Comparison of ENCODE assay signal across 19 mouse cellular contexts in the genomic region with DNA sequence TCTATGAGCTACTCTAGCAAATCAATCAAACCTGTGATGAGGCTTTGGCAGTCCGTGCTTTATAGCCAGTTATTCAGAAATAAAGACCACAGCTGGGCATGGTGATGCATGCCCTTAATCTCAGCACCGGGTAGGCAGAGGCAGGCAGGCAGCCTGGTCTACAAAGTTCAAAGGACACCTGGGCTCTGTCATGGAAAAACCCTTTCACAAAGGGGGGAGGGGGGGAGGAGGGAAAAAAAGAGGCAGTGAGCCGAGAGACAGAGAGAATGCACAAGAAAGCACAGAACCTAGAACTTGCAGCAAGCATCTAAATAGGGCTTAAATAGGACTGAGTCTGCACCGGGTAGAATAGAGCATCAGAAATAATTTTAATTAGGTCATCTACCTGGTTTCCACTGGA. TPM values are rescaled to one million over a fixed set of nuclear protein-coding genes. Genes with fewer than 3 reads are reported as not detected.
DNase-seq lines count a peak whose midpoint lies in the region; TF ChIP-seq lines count a peak whose summit lies in the region.
"Had no signal": no experiment of that assay in that cellular context is flagged by ENCODE, and none has a peak within 500 bp of the region (broad histone marks: within the 10 kb centered on the region; RNA-seq: fewer than 3 reads in every experiment).

No protein-coding gene starts in this region.

- no peak overlapping the region for H3K4me3 ChIP-seq in CH12.LX (replicated peaks in 1 of 3; ENCODE audit: low read depth in 2 of 3, low read length in 2 of 3, poor library complexity in 1 of 3)
- H3K4me3 ChIP-seq: embryonic facial prominence, embryonic 12.5 days; forebrain, embryonic 15.5 days; heart, embryonic 15.5 days; hindbrain, embryonic 13.5 days had no signal

- H3K79me2 ChIP-seq in CH12.LX (replicated peaks; ENCODE audit: control insufficient read depth, extremely low read depth, insufficient read depth, poor library complexity, severe bottlenecking) = peaks cover 58% of the 10 kb centered on the region

- TF ChIP-seq EP300 in CH12.LX (IDR thresholded peaks at IDR 0.05; ENCODE audit: low read length) = peak; percentile 65

- DNase-seq in thymus, postnatal 0 days (ENCODE audit: low spot score) = peak; percentile 42
- DNase-seq in thymus, adult 18-20 months = no peak
- peak; percentile 75 for DNase-seq in CH12.LX (ENCODE audit: extremely low read depth)
- DNase-seq in naive thymus-derived CD4-positive, alpha-beta T cell, adult 2 months (ENCODE audit: low read depth) = peak; percentile 48
- no peak for DNase-seq in left cerebral cortex, adult 11 months (ENCODE audit: low spot score)
- DNase-seq in layer of hippocampus, adult 9-10 months (ENCODE audit: low spot score) = no peak
- DNase-seq: adrenal gland, postnatal 14 days; cerebellum, adult 11-12 months; cerebellum, adult 9-10 months; cerebellum, postnatal 25 days; gastrocnemius, postnatal 36 days; heart, adult 18-20 months; heart, postnatal 14 days had no signal

- dilution Hi-C loops in CH12.LX (cut with MboI; ENCODE audit: extremely low pct_ligation_motif_present, extremely low pct_unique_long_range_greater_than_20kb, low sequenced_read_pairs) = no loop called here

- in situ Hi-C loops in CH12.LX (cut with MboI; ENCODE audit: low pct_ligation_motif_present, low pct_unique_long_range_greater_than_20kb, low sequenced_read_pairs) = loop anchor here (25.0 kb wide), 1 partner anchor 116 kb away; no protein-coding TSS in a partner anchor

- peaks cover 5 to 24% of the 10 kb centered on the region in 2 experiments for H3K36me3 ChIP-seq in CH12.LX (replicated peaks in 1 of 2; ENCODE audit: control insufficient read depth in 1 of 2, insufficient read depth in 1 of 2, low read length in 1 of 2)
- H3K36me3 ChIP-seq: forebrain, embryonic 15.5 days had no signal

- no peak for TF ChIP-seq RAD21 in CH12.LX (IDR thresholded peaks at IDR 0.05; ENCODE audit: low read depth, low read length)

- no peak for TF ChIP-seq CTCF in CH12.LX (conservative IDR thresholded peaks at IDR 0.05 in 1 of 2, IDR thresholded peaks at IDR 0.05 in 1 of 2; ENCODE audit: low read depth in 2 of 2, low read length in 2 of 2)

- peaks cover 4% of the 10 kb centered on the region for H3K9me3 ChIP-seq in CH12.LX (replicated peaks; ENCODE audit: low read length)
- H3K9me3 ChIP-seq: forebrain, embryonic 15.5 days; heart, embryonic 15.5 days had no signal

- no peak overlapping the region; the same call in 1 of the 2 replicates for H3K27ac ChIP-seq in CH12.LX (ENCODE audit: insufficient read depth, low read depth)
- H3K27ac ChIP-seq: embryonic facial prominence, embryonic 12.5 days; forebrain, embryonic 15.5 days; heart, embryonic 15.5 days; hindbrain, embryonic 13.5 days; hindbrain, postnatal 0 days had no signal

- peaks cover 2 to 59% of the 10 kb centered on the region in 2 experiments; a peak in 2 of 4 replicates for H3K4me1 ChIP-seq in CH12.LX (ENCODE audit: control insufficient read depth in 1 of 2, insufficient read depth in 2 of 2)
- H3K4me1 ChIP-seq: embryonic facial prominence, embryonic 12.5 days; forebrain, embryonic 15.5 days; hindbrain, embryonic 13.5 days had no signal

- H3K4me2 ChIP-seq in CH12.LX (ENCODE audit: insufficient read depth, low read depth, poor library complexity, severe bottlenecking) = peak overlapping the region; percentile 41; the same call in 1 of the 2 replicates
- H3K4me2 ChIP-seq: embryonic facial prominence, embryonic 12.5 days; forebrain, embryonic 15.5 days; heart, embryonic 11.5 days; heart, embryonic 15.5 days; hindbrain, embryonic 13.5 days had no signal

- TF ChIP-seq POLR2A in CH12.LX (IDR thresholded peaks at IDR 0.05; ENCODE audit: low read depth, low read length) = no peak

- no peaks in the 10 kb centered on the region for H3K27me3 ChIP-seq in CH12.LX (replicated peaks)
- H3K27me3 ChIP-seq: embryonic facial prominence, embryonic 12.5 days; forebrain, embryonic 15.5 days; heart, embryonic 15.5 days; hindbrain, embryonic 13.5 days had no signal

- no peak overlapping the region; the same call in 1 of the 2 replicates for H3K9ac ChIP-seq in CH12.LX (ENCODE audit: insufficient read depth, low read depth)
- H3K9ac ChIP-seq: embryonic facial prominence, embryonic 12.5 days; forebrain, embryonic 15.5 days; heart, embryonic 15.5 days; hindbrain, embryonic 13.5 days had no signal

TF ChIP-seq in CH12.LX, 34 proteins besides CTCF, POLR2A, EP300 and RAD21:
- TF ChIP-seq MAFK (IDR thresholded peaks at IDR 0.05; ENCODE audit: insufficient replicate concordance, low read length) = no peak
- no peak for TF ChIP-seq KAT2A (IDR thresholded peaks at IDR 0.05; ENCODE audit: insufficient replicate concordance, low read length)
- no peak for TF ChIP-seq ELF1 (IDR thresholded peaks at IDR 0.05; ENCODE audit: low read depth, low read length)
- TF ChIP-seq ZC3H11A (IDR thresholded peaks at IDR 0.05; ENCODE audit: low read depth, low read length) = no peak
- TF ChIP-seq IRF4 (IDR thresholded peaks at IDR 0.05; ENCODE audit: low read depth, low read length) = peak; percentile 48; the same call in 1 of the 2 replicates
- TF ChIP-seq RCOR1 (conservative IDR thresholded peaks at IDR 0.05; ENCODE audit: low read depth, low read length) = no peak
- TF ChIP-seq TCF12 (IDR thresholded peaks at IDR 0.05; ENCODE audit: low read depth, low read length) = peak; percentile 76
- TF ChIP-seq ZMIZ1 (IDR thresholded peaks at IDR 0.05; ENCODE audit: low read depth, low read length) = no peak
- TF ChIP-seq MAZ (IDR thresholded peaks at IDR 0.05; ENCODE audit: low read depth, low read length) = peak; percentile 76
- no peak for TF ChIP-seq SMC3 (IDR thresholded peaks at IDR 0.05; ENCODE audit: low read depth, low read length)
- no peak for TF ChIP-seq NELFE (IDR thresholded peaks at IDR 0.05; ENCODE audit: low read depth, low read length)
- TF ChIP-seq MAX (IDR thresholded peaks at IDR 0.05; ENCODE audit: low read length) = no peak
- no peak for TF ChIP-seq POLR2AphosphoS2 (IDR thresholded peaks at IDR 0.05; ENCODE audit: low read depth, low read length)
- no peak for TF ChIP-seq UBTF (IDR thresholded peaks at IDR 0.05; ENCODE audit: low read depth, low read length)
- TF ChIP-seq SIN3A (IDR thresholded peaks at IDR 0.05; ENCODE audit: low read length) = 0 out of 2 replicates have a peak, but pooled peaks have one; percentile 20
- TF ChIP-seq CHD1 (IDR thresholded peaks at IDR 0.05; ENCODE audit: low read depth, low read length) = no peak
- no peak for TF ChIP-seq JUND (conservative IDR thresholded peaks at IDR 0.05; ENCODE audit: low read depth, low read length)
- no peak for TF ChIP-seq TBP (conservative IDR thresholded peaks at IDR 0.05; ENCODE audit: low read depth, low read length)
- TF ChIP-seq E2F4 (IDR thresholded peaks at IDR 0.05; ENCODE audit: insufficient replicate concordance, low read depth, low read length) = no peak
- peak; percentile 83 for TF ChIP-seq CHD2 (IDR thresholded peaks at IDR 0.05; ENCODE audit: low read length)
- no peak for TF ChIP-seq NRF1 (IDR thresholded peaks at IDR 0.05; ENCODE audit: low read depth, low read length)
- peak; percentile 76 for TF ChIP-seq ZNF384 (IDR thresholded peaks at IDR 0.05; ENCODE audit: low read depth, low read length)
- TF ChIP-seq MXI1 (IDR thresholded peaks at IDR 0.05; ENCODE audit: low read depth, low read length) = no peak; the same call in 1 of the 2 replicates
- TF ChIP-seq ETS1 (conservative IDR thresholded peaks at IDR 0.05; ENCODE audit: low read depth, low read length) = 0 out of 2 replicates have a peak, but pooled peaks have one; percentile 38
- TF ChIP-seq BHLHE40 (IDR thresholded peaks at IDR 0.05; ENCODE audit: low read depth, low read length) = no peak
- TF ChIP-seq MEF2A (IDR thresholded peaks at IDR 0.05; ENCODE audit: borderline replicate concordance, low read depth, low read length) = no peak; the same call in 1 of the 2 replicates

RNA-seq across cellular contexts. Expression of a gene that starts 19.7 kb away (rescaled TPM):
- polyA plus RNA-seq in thymus, postnatal 0 days (2015; fragmentation: Nextera tagmentation; extraction: Ambion mirVana) = 62.3 and 64.9 TPM in 2 replicates
- total RNA-seq in CH12.LX (2012; rRNA removed) (42.2 and 43.5 TPM in 2 replicates), CH12.LX (2014; rRNA removed) (36.7 and 40.1 TPM in 2 replicates)
- 94.6 and 100 TPM in 2 replicates for polyA plus RNA-seq in CH12.LX (2012; ENCODE audit: insufficient read length, low read depth)

Comparison
In these comparisons a context has a peak if more than half of its experiments do, and no peak if none do; other contexts are left out.
1. DNase-seq: peak in thymus, postnatal 0 days (single experiment), CH12.LX (single experiment) and naive thymus-derived CD4-positive, alpha-beta T cell, adult 2 months (single experiment); none in thymus, adult 18-20 months (0 of 2), left cerebral cortex, adult 11 months (single experiment) and layer of hippocampus, adult 9-10 months (single experiment).